ENCODE assay signal across 23 mouse cellular contexts in genomic region chr11:58799747-58800146, GRCm38 (mm10). TPM values are rescaled to one million over a fixed set of nuclear protein-coding genes. Genes with fewer than 3 reads are reported as not detected.
"Had no signal": no experiment of that assay in that cellular context is flagged by ENCODE, and none has a peak within 500 bp of the region (broad histone marks: within the 10 kb centered on the region; RNA-seq: fewer than 3 reads in every experiment).

No protein-coding gene starts in this region.

- H3K4me1 ChIP-seq: liver, embryonic 15.5 days had no signal

- H3K9me3 ChIP-seq: limb, embryonic 10.5 days; liver, embryonic 15.5 days; midbrain, embryonic 15.5 days; neural tube, embryonic 12.5 days; stomach, embryonic 15.5 days had no signal

- H3K27me3 ChIP-seq: liver, embryonic 15.5 days; midbrain, embryonic 15.5 days; stomach, embryonic 15.5 days had no signal

- H3K27ac ChIP-seq: limb, embryonic 10.5 days; liver, embryonic 15.5 days; midbrain, embryonic 15.5 days; neural tube, embryonic 12.5 days; stomach, embryonic 15.5 days had no signal

- H3K4me2 ChIP-seq: liver, embryonic 11.5 days; liver, embryonic 15.5 days; midbrain, embryonic 15.5 days; neural tube, embryonic 12.5 days; stomach, embryonic 15.5 days had no signal

- H3K4me3 ChIP-seq: limb, embryonic 10.5 days; liver, embryonic 15.5 days; midbrain, embryonic 15.5 days; neural tube, embryonic 12.5 days; stomach, embryonic 15.5 days had no signal

- ATAC-seq: inflammation-experienced regulatory T-cells, adult 6 months; intestine, postnatal 0 days; lung, postnatal 0 days; midbrain, embryonic 15.5 days had no signal

- H3K36me3 ChIP-seq: limb, embryonic 10.5 days; liver, embryonic 15.5 days; midbrain, embryonic 15.5 days; neural tube, embryonic 12.5 days; stomach, embryonic 15.5 days had no signal

- H3K9ac ChIP-seq: liver, embryonic 15.5 days; midbrain, embryonic 15.5 days; neural tube, embryonic 12.5 days; stomach, embryonic 15.5 days had no signal

- DNase-seq: kidney, adult 8-10 months; kidney, postnatal 25 days; lung, adult 2 months; lung, postnatal 36 days; thymus, adult 2 months; thymus, postnatal 25 days had no signal

RNA-seq across cellular contexts. Expression of gene Fam183b, which starts 2.0 kb away (rescaled TPM):
- total RNA-seq: megakaryocyte progenitor cell, adult 5-6 weeks; monocyte, adult 5-6 weeks; neutrophil, adult 5-6 weeks had no signal
- polyA plus RNA-seq: inflammation-experienced regulatory T-cells, adult 6 months; limb, embryonic 10.5 days; limb, embryonic 14.5 days; liver, embryonic 15.5 days; spleen, adult 2 months had no signal

RNA-seq across cellular contexts. Expression of gene Olfr313, which starts 15.1 kb away (rescaled TPM):
- total RNA-seq: layer of hippocampus, postnatal 25 days; megakaryocyte progenitor cell, adult 5-6 weeks; monocyte, adult 5-6 weeks; neutrophil, adult 5-6 weeks had no signal
- polyA plus RNA-seq: inflammation-experienced regulatory T-cells, adult 6 months; intestine, postnatal 0 days; kidney, embryonic 16.5 days; limb, embryonic 10.5 days; limb, embryonic 14.5 days; liver, embryonic 11.5 days; liver, embryonic 15.5 days; lung, adult 2 months; lung, postnatal 0 days; midbrain, embryonic 15.5 days; neural tube, embryonic 12.5 days; spleen, adult 2 months; stomach, embryonic 15.5 days; thymus, adult 2 months had no signal

RNA-seq across cellular contexts. Expression of gene Olfr314, which starts 17.0 kb away (rescaled TPM):
- total RNA-seq: layer of hippocampus, postnatal 25 days; megakaryocyte progenitor cell, adult 5-6 weeks; monocyte, adult 5-6 weeks; neutrophil, adult 5-6 weeks had no signal
- polyA plus RNA-seq: inflammation-experienced regulatory T-cells, adult 6 months; intestine, postnatal 0 days; kidney, embryonic 16.5 days; limb, embryonic 10.5 days; limb, embryonic 14.5 days; liver, embryonic 11.5 days; liver, embryonic 15.5 days; lung, adult 2 months; lung, postnatal 0 days; midbrain, embryonic 15.5 days; neural tube, embryonic 12.5 days; spleen, adult 2 months; stomach, embryonic 15.5 days; thymus, adult 2 months; urinary bladder, adult 2 months had no signal

RNA-seq across cellular contexts. Expression of gene Olfr315, which starts 26.8 kb away (rescaled TPM):
- total RNA-seq: layer of hippocampus, postnatal 25 days; megakaryocyte progenitor cell, adult 5-6 weeks; monocyte, adult 5-6 weeks; neutrophil, adult 5-6 weeks had no signal
- polyA plus RNA-seq: inflammation-experienced regulatory T-cells, adult 6 months; intestine, postnatal 0 days; kidney, embryonic 16.5 days; limb, embryonic 10.5 days; limb, embryonic 14.5 days; liver, embryonic 11.5 days; liver, embryonic 15.5 days; lung, adult 2 months; lung, postnatal 0 days; midbrain, embryonic 15.5 days; neural tube, embryonic 12.5 days; spleen, adult 2 months; stomach, embryonic 15.5 days; urinary bladder, adult 2 months had no signal

RNA-seq across cellular contexts. Expression of gene Olfr312, which starts 29.3 kb away (rescaled TPM):
- total RNA-seq: layer of hippocampus, postnatal 25 days; megakaryocyte progenitor cell, adult 5-6 weeks; monocyte, adult 5-6 weeks; neutrophil, adult 5-6 weeks had no signal
- polyA plus RNA-seq: intestine, postnatal 0 days; kidney, embryonic 16.5 days; limb, embryonic 10.5 days; limb, embryonic 14.5 days; liver, embryonic 11.5 days; liver, embryonic 15.5 days; lung, adult 2 months; lung, postnatal 0 days; midbrain, embryonic 15.5 days; neural tube, embryonic 12.5 days; spleen, adult 2 months; stomach, embryonic 15.5 days; thymus, adult 2 months; urinary bladder, adult 2 months had no signal
